Mouse (Mus musculus): ENCODE measurements around the gene Ccdc187. TPM values are rescaled to one million over a fixed set of nuclear protein-coding genes. Genes with fewer than 3 reads are reported as not detected.

Gene Ccdc187
- total RNA-seq, 1 experiment from 2014 or later: not detected

Other genes with a start within 250 kb of the Ccdc187 start
- gene Nacc2, start 171.3 kb downstream of the Ccdc187 start, total RNA-seq (2017): 1.1 to 3.6 TPM (median 1.4 TPM) in 3 replicates
- gene Lhx3, start 86.3 kb downstream of the Ccdc187 start, total RNA-seq (2017): not detected in 3 replicates
- gene Qsox2, start 57.0 kb downstream of the Ccdc187 start, total RNA-seq (2017): 2.8 to 5.5 TPM (median 3.6 TPM) in 3 replicates
- 10.2 to 26.9 TPM (median 12.7 TPM) in 3 replicates for gene Gpsm1, start 21.0 kb upstream of the Ccdc187 start, total RNA-seq (2017)
- gene Dnlz, start 57.6 kb upstream of the Ccdc187 start, total RNA-seq (2017): 3.4 to 8.6 TPM (median 3.7 TPM) in 3 replicates
- 82.3 to 116 TPM (median 106 TPM) in 3 replicates for gene Card9, start 66.4 kb upstream of the Ccdc187 start, total RNA-seq (2017)
- 29.6 to 63.7 TPM (median 31.7 TPM) in 3 replicates for gene Snapc4, start 86.1 kb upstream of the Ccdc187 start, total RNA-seq (2017)
- 83.7 to 122 TPM (median 118 TPM) in 3 replicates for gene Entr1, start 94.8 kb upstream of the Ccdc187 start, total RNA-seq (2017)
- 54.9 to 68.4 TPM (median 59.0 TPM) in 3 replicates for gene Pmpca, start 94.8 kb upstream of the Ccdc187 start, total RNA-seq (2017)
- 6.1 to 17.0 TPM (median 8.7 TPM) in 3 replicates for gene Inpp5e, start 114.6 kb upstream of the Ccdc187 start, total RNA-seq (2017)
- gene Sec16a, start 150.7 kb upstream of the Ccdc187 start, total RNA-seq (2017): 40.0 to 69.7 TPM (median 50.1 TPM) in 3 replicates
- 11.6 to 22.2 TPM (median 13.8 TPM) in 3 replicates for gene Notch1, start 222.1 kb upstream of the Ccdc187 start, total RNA-seq (2017)

Measured in monocyte, adult 5-6 weeks (primary cell).